Mouse (Mus musculus): ENCODE results near the gene Rab34.

Gene Rab34

GRCm38 (mm10) chr11:78188331-78189233 is at the start of gene Rab34:
Rab34 (plus strand) TSS chr11:78188430.
- no peak for DNase-seq

- no peak for DNase-seq
Observed at GRCm38 (mm10) chr11:78140665-78141064, 47.6 kb upstream of the Rab34 start.

- DNase-seq = no peak
Observed at GRCm38 (mm10) chr11:78143520-78143919, 44.7 kb upstream of the Rab34 start.

GRCm38 (mm10) chr11:78146168-78146567 is 42.1 kb upstream of the Rab34 start:
- no peak for DNase-seq

- no peak for DNase-seq
Observed at GRCm38 (mm10) chr11:78146707-78147543, 41.3 kb upstream of the Rab34 start.

DNA sequence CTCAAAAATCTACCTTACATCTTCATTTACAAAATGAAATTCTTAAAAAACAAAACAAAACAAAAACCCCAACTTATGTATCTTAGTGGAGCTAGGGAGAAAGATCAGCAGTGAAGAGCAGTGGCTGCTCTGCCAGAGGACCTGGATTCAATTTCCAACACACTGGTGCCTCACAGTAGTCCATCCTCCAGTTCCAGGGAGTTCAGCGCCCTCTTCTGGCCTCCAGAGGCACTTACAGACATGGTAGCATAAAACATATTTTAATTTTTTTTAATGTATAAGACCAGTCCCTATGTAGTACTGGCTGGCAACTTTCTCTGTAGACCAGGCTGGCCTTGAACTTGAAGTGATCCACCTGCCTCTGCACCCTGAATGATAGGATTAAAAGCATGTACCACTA is 37.1 kb upstream of the Rab34 start:
- no peak for DNase-seq

DNA sequence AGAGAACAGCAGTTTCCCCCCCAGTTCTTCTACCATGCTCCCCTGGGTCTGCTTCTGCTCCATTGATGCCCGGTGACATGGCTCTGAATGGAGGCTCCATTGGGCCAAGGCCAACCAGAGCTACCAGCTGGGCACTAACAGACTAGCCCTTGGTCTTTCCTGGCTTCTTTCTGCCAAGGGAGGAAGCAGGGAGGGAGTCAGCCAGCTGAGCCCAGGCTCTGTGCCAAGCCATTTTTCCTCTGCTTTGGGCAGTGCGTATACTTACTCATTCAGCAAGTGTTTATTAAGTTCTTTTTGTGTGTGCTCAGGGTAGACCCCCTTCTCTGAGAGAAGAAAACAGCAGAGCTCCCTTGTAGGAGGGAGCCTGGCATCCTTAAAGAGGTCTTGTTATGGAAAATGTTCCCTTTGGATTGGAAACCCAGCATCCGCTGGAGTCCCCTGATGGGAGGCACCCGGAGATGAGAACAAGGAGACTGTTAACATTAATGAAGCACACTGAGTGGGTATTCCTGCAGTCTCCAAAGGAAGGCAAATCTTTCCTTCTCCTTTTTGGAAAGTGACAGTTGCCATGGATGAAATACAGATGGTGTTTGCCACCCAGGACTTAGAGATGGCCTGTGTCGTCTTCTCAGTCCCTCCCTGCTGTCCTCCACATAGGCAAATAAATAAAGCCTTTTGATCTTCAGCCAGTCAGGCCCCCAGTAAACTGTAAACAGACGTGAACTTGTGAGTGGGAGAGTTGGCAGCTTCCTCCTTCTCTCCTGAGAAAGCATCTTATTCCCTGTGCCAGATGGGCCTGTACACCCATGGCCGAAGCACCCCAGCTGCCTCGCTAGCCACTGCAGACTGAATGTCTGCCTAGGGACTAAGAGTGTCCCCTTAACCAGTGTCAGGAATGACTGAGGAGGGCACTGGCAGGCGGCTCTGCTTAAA is 35.7 kb upstream of the Rab34 start:
- DNase-seq = peak; percentile 89

DNA sequence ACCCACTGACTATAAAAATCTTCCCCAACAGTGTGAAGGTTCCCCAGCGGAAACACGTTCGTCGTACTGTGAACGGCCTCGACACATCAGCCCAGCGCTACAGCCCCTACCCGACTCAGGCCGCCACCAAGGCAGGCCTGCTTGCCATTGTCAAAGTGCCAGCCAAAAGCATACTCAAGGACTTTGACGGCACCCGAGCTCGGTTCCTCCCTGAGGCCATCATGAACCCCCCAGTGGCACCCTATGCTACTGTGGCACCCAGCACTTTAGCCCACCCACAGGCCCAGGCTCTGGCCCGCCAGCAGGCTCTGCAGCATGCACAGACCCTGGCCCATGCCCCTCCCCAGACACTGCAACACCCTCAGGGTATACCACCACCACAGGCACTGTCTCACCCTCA is 34.5 kb upstream of the Rab34 start:
- DNase-seq = peak; percentile 31

DNA sequence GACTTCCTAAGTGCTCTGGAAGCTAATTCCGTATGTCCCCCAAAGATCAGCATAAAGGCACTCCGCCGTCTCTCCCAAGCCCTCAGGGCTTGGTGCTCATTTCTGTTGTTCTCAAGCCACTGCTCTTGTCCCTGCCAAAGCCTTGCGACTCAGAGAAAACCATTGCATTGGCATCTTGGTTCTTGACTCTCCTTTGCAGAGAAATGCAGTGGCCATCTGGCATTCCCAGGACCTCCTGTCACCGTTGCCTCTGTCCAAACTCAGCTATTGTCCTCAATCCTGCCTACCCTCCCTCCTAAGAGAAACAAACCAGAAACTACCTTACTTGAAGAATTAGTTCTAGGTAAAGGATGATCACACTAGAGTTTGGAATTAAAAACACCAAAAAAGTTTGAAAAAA is 32.6 kb upstream of the Rab34 start:
- DNase-seq = peak; percentile 30

- no peak for DNase-seq
Observed at GRCm38 (mm10) chr11:78156156-78156699, 32.0 kb upstream of the Rab34 start.

- DNase-seq = peak; percentile 85
Observed at GRCm38 (mm10) chr11:78159096-78159495, 29.1 kb upstream of the Rab34 start.

GRCm38 (mm10) chr11:78159557-78159956 is 28.7 kb upstream of the Rab34 start:
- DNase-seq = peak; percentile 52

GRCm38 (mm10) chr11:78160171-78160570 is 28.1 kb upstream of the Rab34 start:
- DNase-seq = peak; percentile 36

DNA sequence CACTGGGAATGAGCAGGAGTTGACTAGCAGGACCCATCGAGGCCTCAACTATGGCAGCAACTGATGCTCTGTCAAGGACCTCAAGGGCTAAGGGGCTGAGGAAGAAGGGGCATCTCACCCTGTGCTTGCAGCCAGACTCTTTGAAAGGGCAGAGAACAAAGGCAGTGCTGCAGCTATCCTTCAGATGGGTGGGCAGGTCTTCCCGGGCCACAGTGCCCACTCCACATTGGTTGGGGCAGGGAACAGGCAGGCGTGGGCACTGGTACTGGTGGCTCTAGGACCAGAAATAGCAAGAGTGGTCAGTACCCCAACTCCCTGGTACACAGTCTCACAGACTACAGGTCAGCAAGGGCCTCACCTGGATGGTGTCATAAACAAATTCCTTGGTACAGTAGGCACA is 27.6 kb upstream of the Rab34 start:
- DNase-seq = no peak

GRCm38 (mm10) chr11:78161169-78161568 is 27.1 kb upstream of the Rab34 start:
- DNase-seq = no peak

DNA sequence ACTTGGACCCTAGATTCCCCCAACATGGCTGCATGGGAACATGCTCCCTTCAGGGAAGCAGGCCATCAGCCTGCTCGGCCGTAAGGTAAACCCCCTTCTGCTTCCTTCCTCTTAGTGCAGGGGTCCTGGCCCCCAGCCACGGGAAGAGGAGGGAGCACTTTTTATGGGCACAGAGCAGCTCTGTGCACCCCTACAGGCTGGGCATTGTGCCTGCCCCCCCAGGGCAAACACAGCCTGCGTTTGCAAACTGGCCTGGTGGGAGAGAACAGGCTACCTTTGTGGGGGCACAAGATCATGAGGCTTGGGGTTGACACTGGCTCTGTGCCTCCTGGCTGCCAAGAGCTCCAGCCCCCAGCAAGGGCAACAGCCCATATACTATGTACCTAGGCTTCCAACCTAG is 26.3 kb upstream of the Rab34 start:
- DNase-seq = peak; percentile 52

- peak; percentile 36 for DNase-seq
Observed at GRCm38 (mm10) chr11:78162504-78162903, 25.7 kb upstream of the Rab34 start.

DNA sequence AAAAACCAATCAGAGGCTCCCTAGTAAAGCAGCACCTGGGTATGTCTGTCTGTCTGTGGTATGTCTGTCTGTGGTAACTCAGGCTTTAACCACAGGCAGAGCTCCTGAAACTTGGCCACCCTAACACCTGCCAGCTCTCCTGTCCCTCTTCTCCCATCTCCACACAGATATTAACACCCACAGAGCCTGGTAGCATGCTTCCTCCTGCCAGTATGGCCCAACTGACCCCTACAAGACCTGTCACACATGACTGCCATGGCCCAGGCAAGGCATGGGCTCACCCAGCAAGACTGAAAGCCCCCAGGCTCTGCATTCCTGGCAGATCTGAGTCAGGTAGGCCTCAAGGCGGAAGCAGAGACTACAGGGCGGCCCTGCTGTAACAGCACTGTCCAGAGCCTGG is 25.2 kb upstream of the Rab34 start:
- no peak for DNase-seq

GRCm38 (mm10) chr11:78163681-78164603 is 24.3 kb upstream of the Rab34 start:
- DNase-seq = peak; percentile 53

- no peak for DNase-seq
Observed at GRCm38 (mm10) chr11:78164604-78164923, 23.7 kb upstream of the Rab34 start.

Measured in cerebellum, adult 9-11 months (tissue).